Mouse (Mus musculus) heart, adult 9 months (tissue): ENCODE data around the gene Pds5b.
"Not testable (repeated sequence)": the region's sequence is repeated elsewhere in the genome, so short reads cannot be mapped to it uniquely, and the experiment has no call there.

Source experiments
- DNase-seq, 2 experiments: peaks; one replicate each; pipeline ENCODE4 v3.0.0; 2022; ENCODE audit warnings: low spot score in 2 of 2

Pds5b gene

DNA sequence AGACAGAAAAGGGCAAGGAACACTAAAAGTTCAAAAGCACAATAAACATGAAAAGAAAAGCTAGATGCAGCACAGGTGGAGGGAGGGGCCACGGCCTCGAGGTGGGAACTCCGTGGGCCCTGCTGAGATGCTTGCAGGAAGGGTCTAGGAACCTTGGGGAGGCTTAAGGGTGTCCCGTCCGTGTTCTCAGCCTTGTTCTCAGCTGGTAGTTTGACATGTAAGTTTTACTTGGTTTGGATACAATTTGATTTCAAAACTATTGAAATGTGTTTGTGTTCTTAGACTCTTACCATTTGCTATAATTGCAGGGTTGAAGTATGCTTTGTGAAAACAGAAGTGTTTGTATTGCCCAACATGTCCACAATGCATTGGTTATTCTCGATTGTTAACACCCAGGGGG is 149.2 kb downstream of the Pds5b start:
- no peak for DNase-seq

DNA sequence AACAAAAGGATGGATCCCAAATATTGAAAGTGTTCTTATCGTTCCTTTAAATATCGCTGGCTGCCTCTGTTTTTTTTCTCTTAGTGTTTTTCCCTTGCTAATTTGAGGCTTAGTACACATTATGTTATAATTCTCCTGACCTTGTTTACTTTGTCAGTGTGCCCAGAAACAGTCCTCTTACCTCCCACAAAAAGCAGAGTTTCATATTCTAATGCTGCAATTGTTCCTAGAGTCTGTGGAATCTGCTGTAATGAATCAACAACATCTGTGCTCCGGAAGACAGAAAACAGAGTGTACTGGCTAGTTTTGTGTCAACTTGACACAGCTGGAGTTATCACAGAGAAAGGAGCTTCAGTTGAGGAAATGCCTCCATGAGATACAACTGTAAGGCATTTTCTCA is 149.8 kb downstream of the Pds5b start:
- peak in 1 of 2 experiments; percentile 11 for DNase-seq

DNA sequence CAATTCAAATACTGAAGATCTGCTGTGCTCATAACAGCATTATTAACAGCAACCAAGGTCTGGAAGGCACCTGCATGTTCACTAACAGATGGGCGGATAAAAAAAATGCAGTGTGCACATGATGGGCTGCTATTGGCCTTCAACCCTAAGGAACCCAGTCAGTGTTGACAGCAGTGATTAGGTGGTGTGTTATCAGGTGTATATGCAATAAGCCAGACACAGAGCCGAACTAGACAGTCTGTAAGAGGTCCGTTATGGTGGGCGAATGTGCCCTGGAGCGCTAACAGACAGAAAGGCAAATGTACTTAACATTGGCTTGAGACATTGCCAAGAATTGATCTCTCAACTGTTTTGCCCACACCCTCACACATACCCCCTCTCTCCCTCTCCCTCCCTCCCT is 156.0 kb downstream of the Pds5b start:
- no peak for DNase-seq

DNA sequence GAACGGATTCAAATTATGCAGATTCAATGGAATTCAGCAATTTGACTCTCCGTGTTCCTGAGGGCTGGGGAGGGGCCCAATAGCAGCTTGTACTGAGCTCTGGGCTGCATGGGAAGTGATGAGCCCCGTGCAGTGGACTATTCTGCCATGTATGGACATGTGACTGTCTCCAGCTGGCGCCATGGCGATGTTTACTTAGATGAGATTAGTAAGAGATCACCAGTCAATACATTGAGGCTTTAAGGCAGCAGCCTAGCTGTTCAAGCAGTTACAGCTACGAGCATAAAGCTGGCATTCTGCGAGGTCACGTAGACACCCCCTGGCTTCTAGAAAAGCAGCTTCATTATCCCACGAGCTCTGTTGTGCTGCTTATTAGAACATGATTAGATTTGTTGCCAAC is 157.2 kb downstream of the Pds5b start:
- no peak for DNase-seq

DNA sequence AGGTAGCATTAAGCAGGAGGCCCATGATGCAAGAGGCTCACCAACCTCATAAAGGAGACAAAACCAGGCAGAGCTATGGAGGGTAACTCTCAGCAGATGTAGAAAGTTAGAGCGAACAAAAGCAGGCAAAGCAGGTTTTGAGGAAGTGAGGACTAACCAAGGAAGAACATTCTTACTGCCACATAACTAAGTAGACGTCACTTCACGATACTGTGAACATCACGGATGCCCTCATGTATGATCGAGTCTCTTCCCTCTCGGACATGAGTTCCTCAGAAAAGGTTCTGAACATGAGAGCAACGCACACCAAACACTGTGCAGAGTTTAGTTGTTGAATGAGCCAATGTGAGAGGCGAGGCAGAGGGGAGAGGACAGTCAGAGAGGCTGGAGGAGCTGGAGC is 163.2 kb downstream of the Pds5b start:
- no peak for DNase-seq

DNA sequence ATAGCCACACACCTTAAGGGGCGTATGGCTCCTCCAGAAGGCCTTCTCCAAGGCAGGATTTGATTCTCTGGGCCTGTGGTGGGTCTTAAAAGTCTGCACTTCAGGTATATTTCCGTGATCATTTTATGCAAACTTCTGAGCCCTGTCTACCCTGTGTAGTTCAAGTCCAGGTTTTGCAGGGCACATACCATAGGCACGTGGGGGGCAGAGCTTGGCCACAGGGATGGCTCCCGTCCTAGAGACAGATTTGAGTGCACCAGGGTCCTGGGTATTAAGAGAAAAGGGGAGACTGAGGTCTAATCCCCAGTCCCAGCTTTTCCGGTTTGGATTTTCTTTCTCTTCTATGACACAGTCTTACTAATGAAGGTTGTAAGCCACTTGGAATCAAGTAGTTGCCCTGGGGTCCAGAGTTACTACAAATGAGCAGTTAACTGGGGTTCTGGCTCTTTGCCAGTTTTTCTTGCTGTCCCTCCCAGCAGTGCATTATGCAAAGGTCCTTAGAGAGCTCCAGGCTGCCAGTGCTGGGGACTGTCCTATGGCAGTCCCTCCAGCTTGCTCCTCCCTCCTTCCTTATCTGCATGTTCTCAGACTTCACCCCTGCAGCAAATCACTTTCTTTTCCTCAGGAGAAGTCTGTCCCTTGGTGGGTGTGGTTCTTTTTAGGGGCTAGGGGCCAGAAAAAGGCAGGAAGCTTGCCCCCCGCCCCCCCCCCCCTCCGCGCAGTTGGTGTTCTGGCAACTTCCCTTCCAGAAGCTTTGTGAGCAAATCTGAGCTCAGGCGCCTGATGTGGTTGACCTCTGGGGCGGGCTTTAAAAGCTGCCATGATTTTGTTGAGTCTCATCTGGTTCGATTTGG is 166.4 kb downstream of the Pds5b start:
- peak; percentile 56 to 73 for DNase-seq

DNA sequence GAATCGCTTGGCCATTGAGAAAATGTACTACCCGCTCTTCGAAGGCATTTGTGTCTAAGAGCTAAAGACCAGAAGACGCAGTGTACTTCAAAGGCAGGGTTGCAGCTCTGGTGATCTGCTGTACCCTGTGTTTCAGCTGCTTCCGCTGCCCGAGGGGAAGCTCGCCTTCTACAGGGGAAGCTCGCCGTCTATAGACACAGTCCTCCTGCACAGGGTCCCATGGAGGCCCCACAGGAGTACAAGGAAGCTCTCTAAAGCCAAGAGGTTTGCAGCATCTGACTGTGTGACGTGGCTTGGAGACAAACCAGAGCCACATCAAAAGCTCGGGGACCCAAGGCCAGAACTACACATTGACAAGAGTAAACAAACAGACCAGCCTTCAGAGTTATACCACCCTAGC is 167.1 kb downstream of the Pds5b start:
- peak in 1 of 2 experiments; percentile 20 for DNase-seq

DNA sequence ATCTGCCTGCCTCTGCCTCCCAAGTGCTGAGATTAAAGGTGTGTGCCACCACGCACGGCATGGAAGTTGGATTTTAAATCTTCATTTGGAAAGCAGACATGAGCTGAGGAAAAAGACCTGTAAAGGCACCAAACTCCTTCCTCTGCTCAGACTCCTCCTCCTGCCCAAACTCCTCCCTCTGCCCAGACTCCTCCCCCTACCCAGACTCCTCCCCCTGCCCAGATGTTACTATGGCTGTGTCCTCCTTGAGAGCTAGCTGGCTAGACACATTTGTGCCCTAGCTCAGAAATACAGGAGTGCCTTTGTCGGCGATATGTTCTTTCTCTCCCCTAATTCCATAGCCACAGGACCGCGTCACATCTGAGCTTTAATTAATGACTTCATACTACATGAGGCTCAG is 172.4 kb downstream of the Pds5b start:
- no peak for DNase-seq

DNA sequence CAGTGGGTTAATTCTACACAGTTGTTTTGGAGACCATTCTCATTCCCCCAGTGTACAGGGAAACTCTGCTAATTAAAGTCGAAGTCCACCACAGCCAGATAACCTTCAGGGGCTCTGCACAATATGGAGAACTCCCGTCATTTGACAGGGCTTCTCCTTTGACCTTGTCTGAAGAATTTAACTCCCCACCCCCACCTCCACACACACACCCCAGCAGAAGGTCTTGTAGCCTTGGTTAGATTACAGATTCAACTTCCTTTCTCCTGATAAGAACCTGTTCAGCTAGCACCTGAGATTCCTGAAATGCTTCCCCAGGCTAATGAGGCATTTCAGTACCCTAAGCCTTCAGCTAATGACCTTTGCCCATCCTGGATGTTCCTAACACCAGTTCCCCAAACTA is 177.3 kb downstream of the Pds5b start:
- no peak for DNase-seq

DNA sequence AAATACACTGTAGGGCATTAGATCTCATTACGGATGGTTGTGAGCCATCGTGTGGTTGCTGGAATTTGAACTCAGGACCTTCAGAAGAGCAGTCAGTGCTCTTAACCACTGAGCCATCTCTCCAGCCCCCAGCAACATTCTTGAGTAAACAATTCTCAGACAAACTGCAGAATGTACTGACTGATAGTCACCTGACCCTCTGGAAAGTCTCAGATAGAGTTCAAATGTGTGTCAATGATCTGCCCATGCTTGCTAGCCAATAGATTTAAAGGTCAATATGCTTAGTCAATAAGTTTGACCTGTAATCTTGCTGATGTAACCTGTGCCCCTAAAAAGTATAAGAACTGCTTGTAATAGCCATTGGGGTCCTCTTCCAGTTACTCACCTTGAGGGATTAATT is 178.6 kb downstream of the Pds5b start:
- DNase-seq = not testable (repeated sequence)

DNA sequence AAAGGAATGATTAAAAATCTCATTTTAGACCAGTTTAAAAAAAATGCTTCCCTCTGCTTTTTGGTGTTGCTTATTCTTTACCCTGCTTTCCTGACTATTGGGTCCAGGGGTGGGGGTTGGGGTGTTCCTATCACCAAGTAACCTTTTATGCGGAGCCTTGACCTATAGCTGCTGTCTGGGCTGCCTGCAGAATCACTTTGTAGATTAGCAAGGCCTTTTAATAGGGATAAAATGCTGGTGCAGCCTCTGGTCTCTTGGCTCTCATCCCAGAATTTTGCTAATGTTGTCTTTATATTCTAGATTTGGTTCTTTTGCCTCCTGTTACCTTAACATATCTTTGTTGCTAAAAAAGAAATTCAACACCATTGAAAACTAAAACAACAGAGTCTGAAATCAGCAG is 181.0 kb downstream of the Pds5b start:
- no peak for DNase-seq

DNA sequence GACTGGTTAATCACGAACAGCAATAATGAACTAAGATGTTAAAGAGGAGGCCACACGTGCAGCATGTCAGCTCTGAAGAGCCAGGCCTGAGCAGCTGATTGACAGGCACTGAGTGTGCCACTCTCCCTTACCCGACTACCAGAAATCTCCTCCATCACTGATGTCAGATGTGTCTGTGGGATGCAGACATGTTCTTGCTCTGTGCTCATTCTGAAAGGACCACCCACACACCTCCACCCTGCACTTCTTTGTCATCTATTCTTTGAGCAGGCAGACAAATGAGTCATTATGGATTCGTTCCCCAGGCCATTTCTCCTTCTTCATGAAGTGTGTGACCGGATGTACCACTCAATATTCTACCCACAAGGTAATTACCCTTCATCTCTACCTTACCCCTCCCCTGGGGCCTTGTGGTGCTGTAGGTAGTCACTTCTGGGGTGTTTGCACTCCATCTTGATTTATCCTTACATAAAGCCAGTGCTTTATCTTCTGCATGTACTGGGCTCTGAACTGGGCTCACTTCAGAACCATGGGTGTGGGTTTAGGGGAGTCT is 186.2 kb downstream of the Pds5b start:
- no peak for DNase-seq
